Mouse (Mus musculus): ENCODE data around the gene Gsto2.

- TF ChIP-seq CTCF (IDR thresholded peaks at IDR 0.05; ENCODE audit: extremely low read depth, insufficient read depth, insufficient read length, insufficient replicate concordance) (peak; percentile 59; the same call in 1 of the 2 replicates), POLR2A (IDR thresholded peaks at IDR 0.05; ENCODE audit: low read depth, low read length) (peak; percentile 66)
Observed at GRCm38 (mm10) chr19:47865353-47865947, at the start of gene Gsto2.
